Mouse (Mus musculus) heart, adult 2 months (tissue): Measurements from ENCODE around the gene Vars2. TPM values are rescaled to one million over a fixed set of nuclear protein-coding genes. Genes with fewer than 3 reads are reported as not detected.

ENCODE experiments used
- DNase-seq, 2 experiments: peaks; one replicate each; pipeline ENCODE4 v3.0.0; 2021
- H3K27ac ChIP-seq: fragments of 200-600 bp; 2 replicates; pipeline ENCODE4 v1.8.1; 2022
- H3K27me3 ChIP-seq: fragments of 200-500 bp; 2 replicates; pipeline ENCODE4 v1.6.1; 2012; ENCODE audit warnings: mild to moderate bottlenecking, low read length, inconsistent platforms, mixed read lengths; ENCODE audit not compliant: control insufficient read depth, insufficient read depth
- H3K36me3 ChIP-seq: fragments of 200-500 bp; 2 replicates; pipeline ENCODE4 v1.6.1; 2012; ENCODE audit warnings: low read length, inconsistent platforms; ENCODE audit not compliant: control insufficient read depth, insufficient read depth
- H3K4me1 ChIP-seq: fragments of 200-500 bp; 2 replicates; pipeline ENCODE4 v1.6.1; 2011; ENCODE audit warnings: low read length; ENCODE audit not compliant: control insufficient read depth, insufficient read depth
- H3K4me3 ChIP-seq: fragments of 200-600 bp; 2 replicates; pipeline ENCODE4 v1.8.1; 2022
- H3K79me2 ChIP-seq: fragments of 200-500 bp; replicated peaks from 2 replicates; pipeline ENCODE4 v1.6.1; 2012; ENCODE audit warnings: mild to moderate bottlenecking, inconsistent platforms, low read length, moderate library complexity, mixed read lengths; ENCODE audit not compliant: control insufficient read depth, insufficient read depth
- H3K9ac ChIP-seq: fragments of 200-500 bp; 2 replicates; pipeline ENCODE4 v1.6.1; 2012; ENCODE audit warnings: low read depth, mild to moderate bottlenecking, control low read depth, inconsistent platforms, low read length, mixed read lengths
- CTCF ChIP-seq: fragments of 200-600 bp; IDR thresholded peaks from 2 replicates; pipeline ENCODE4 v1.8.1; 2022; ENCODE audit warnings: antibody characterized with exemption, mild to moderate bottlenecking, moderate library complexity
- EP300 ChIP-seq: fragments of 200-500 bp; IDR thresholded peaks from 2 replicates; pipeline ENCODE4 v1.6.1; 2011; ENCODE audit warnings: low read depth, low read length, control low read depth; ENCODE audit not compliant: insufficient read depth
- POLR2A ChIP-seq: fragments of 200-500 bp; IDR thresholded peaks from 2 replicates; pipeline ENCODE4 v1.6.1; 2011; ENCODE audit warnings: mild to moderate bottlenecking, low read depth, low read length, control low read depth; ENCODE audit not compliant: insufficient read depth
- WGBS: fragments of 180-500 bp; shearing (Covaris S2); methylation state at CpG from one replicate; pipeline ENCODE4 v1.1.7; 2018; 5-methylcytosine and 5-hydroxymethylcytosine counted together
- intact Hi-C: fragments of 180-260 bp; cut with DNase I; formaldehyde crosslinking; loops from one replicate; pipeline ENCODE4 v1.15.1; 2025
- polyA plus RNA-seq: library from polyadenylated mRNA; depleted of rRNA; stranded (reverse); fragments of >200 nt; gene quantifications from 2 replicates; pipeline ENCODE4 v1.2.3, GENCODE M21; 2012
- total RNA-seq, 2 experiments: library from RNA; stranded (reverse); gene quantifications; 2 replicates each; pipeline ENCODE4 v1.2.3; 2021

Vars2 gene
- total and polyA plus RNA-seq, 3 experiments: 19.3 to 28.3 (median 26.6) TPM

DNA sequence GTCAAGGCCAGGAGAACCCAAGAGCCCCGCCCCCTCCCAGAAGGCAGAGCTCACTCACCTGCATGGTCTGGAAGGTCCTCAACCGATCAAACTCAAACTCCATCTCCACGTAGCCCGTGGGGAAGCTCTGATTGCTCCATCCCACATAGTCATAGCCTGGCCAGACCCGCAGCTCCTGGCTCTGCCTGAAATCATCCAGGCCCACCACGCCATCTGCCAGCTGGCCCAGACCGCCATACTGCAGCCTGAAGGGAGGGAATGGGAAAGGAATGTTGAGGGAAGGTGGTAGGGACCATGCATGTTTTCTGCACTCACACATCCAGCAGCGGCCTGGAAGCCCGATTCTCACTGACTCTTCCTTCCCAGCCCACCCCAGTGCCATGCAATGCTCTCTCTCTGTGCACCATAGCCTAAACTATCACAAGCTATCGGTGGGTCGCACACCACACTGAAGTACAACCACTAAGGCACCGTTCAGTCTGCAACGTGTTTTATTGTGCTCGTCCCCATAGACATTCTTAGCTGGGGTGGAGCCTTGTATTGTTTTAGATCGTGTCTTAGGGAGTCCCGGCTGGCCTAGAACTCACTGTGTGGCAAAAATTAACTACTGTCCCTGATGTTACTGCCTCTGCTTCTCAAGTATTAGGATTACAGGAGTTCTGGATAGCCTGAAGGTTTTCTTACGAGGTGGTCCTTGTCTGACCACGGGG, 22.7 kb upstream of the Vars2 start:
- Histone ChIP-seq H3K27ac (no peak overlapping the region), H3K4me1 (no peaks in the 10 kb centered on the region), H3K9ac (no peak overlapping the region), H3K27me3 (no peaks in the 10 kb centered on the region), H3K79me2 (no peaks in the 10 kb centered on the region), H3K4me3 (no peak overlapping the region), H3K36me3 (no peaks in the 10 kb centered on the region)
- intact Hi-C loops: no loop called here
- 86% methylated on average over 18 of the region's 18 CpGs for WGBS
- TF ChIP-seq CTCF: no peak
- no peak for TF ChIP-seq EP300
- TF ChIP-seq POLR2A: no peak
- no peak for DNase-seq

DNA sequence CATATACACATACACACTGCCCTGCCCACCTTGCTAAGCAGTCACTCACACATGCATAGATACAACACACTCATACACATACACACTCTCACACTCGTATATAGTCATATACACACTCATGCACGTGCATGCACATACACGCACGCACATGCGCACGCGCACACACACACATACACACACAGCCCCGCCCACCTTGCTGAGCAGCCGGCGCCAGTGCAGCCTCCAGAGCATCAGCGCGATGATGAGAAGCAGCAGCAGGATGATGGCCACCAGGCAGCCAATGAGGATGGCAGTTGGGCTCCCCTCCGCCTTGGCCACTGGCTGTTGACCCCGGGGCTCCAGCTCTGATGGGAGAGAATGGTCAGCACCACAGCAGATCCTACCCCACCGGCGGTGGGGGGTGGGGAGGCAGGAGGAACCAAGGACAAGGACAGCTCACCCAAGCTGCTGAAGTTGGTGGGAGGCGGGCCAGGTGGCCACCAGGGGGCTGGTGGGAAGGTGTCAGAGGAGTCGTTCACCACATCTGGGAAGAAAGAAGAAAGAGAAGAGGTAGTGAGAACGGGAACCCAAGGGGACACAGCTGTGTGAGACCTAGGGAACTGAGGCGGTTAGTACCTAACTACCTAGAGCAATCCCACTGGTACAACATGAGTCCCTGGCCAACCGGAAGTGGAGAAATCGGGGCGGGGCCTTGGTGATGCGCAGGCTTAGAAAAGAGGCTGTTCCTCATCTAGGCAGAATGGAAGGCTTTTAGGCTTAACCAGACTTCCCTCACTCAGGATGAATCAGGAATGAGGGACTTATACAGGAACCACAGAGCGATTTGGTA, 21.2 kb upstream of the Vars2 start:
- no peak for DNase-seq
- 81% methylated on average over 25 of the region's 25 CpGs for WGBS
- no peaks in the 10 kb centered on the region for H3K36me3 ChIP-seq
- no peaks in the 10 kb centered on the region for H3K27me3 ChIP-seq
- H3K9ac ChIP-seq: no peak overlapping the region
- intact Hi-C loops: no loop called here
- 0 out of 2 replicates have a peak, but pooled peaks have one; percentile 10 for TF ChIP-seq CTCF
- TF ChIP-seq POLR2A: no peak
- TF ChIP-seq EP300: no peak
- H3K27ac ChIP-seq: no peak overlapping the region
- H3K79me2 ChIP-seq: no peaks in the 10 kb centered on the region
- no peaks in the 10 kb centered on the region for H3K4me1 ChIP-seq
- no peak overlapping the region for H3K4me3 ChIP-seq

DNA sequence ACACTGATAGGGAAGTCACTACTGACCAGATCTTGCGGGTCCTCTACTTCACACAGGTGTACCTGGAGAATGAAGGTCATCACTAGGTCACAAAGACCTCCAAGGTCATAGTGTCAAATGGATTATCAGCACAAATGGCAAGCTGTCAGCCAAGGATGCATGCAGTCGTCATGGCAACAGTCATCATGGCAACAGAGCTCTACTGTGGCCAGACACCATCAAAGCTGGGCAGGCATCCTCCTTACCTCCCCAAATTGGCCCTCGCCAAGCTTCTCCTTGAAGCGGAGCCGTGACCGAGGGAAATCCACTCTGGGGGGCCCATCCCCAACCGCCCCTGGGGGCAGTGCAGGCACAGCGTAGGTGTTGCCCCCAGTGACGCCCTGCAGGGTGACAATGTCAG, 17.7 kb upstream of the Vars2 start:
- Histone ChIP-seq H3K27me3 (no peaks in the 10 kb centered on the region), H3K4me1 (no peaks in the 10 kb centered on the region), H3K79me2 (no peaks in the 10 kb centered on the region), H3K4me3 (no peak overlapping the region), H3K27ac (no peak overlapping the region), H3K9ac (no peak overlapping the region), H3K36me3 (no peaks in the 10 kb centered on the region)
- no peak for DNase-seq
- intact Hi-C loops: no loop called here
- TF ChIP-seq EP300 (no peak), CTCF (no peak), POLR2A (no peak)
- 68% methylated on average over 9 of the region's 9 CpGs for WGBS

GRCm38 (mm10) chr17:35681986-35682385, 14.6 kb upstream of the Vars2 start:
- intact Hi-C loops: no loop called here
- H3K9ac ChIP-seq: no peak overlapping the region
- WGBS: 70% methylated on average over 13 of the region's 13 CpGs
- H3K27me3 ChIP-seq: no peaks in the 10 kb centered on the region
- no peaks in the 10 kb centered on the region for H3K36me3 ChIP-seq
- TF ChIP-seq CTCF: no peak
- no peak for TF ChIP-seq EP300
- H3K4me3 ChIP-seq: no peak overlapping the region
- H3K4me1 ChIP-seq: no peaks in the 10 kb centered on the region
- H3K79me2 ChIP-seq: no peaks in the 10 kb centered on the region
- no peak overlapping the region for H3K27ac ChIP-seq
- DNase-seq: peak in 1 of 2 experiments; percentile 14

GRCm38 (mm10) chr17:35680591-35680990, 13.2 kb upstream of the Vars2 start:
- Histone ChIP-seq H3K27ac (no peak overlapping the region), H3K4me3 (no peak overlapping the region), H3K79me2 (no peaks in the 10 kb centered on the region), H3K36me3 (no peaks in the 10 kb centered on the region), H3K4me1 (no peaks in the 10 kb centered on the region), H3K27me3 (no peaks in the 10 kb centered on the region), H3K9ac (no peak overlapping the region)
- 44% methylated on average over 6 of the region's 6 CpGs for WGBS
- no peak for DNase-seq
- intact Hi-C loops: no loop called here
- TF ChIP-seq EP300 (no peak), POLR2A (no peak), CTCF (no peak)
